Mouse (Mus musculus) monocyte, adult 5-6 weeks (primary cell): ENCODE results near the gene Evi2a. TPM values are rescaled to one million over a fixed set of nuclear protein-coding genes. Genes with fewer than 3 reads are reported as not detected.

Experiments
- ATAC-seq: fragments of 153-309, 156-312 bp; replicated peaks from 2 replicates; pipeline ENCODE4 v1.8.0; 2017; ENCODE audit warnings: mild to moderate bottlenecking; ENCODE audit not compliant: low TSS enrichment, insufficient number of reproducible peaks, severe bottlenecking, poor library complexity, low FRiP score
- total RNA-seq: library from RNA; stranded (forward); fragments of 200-1000, 200-491, 200-594 nt; gene quantifications from 3 replicates; pipeline ENCODE4 v1.2.3, GENCODE M21; 2017

The Evi2a gene
- total RNA-seq, 1 experiment from 2014 or later: 204 TPM

DNA sequence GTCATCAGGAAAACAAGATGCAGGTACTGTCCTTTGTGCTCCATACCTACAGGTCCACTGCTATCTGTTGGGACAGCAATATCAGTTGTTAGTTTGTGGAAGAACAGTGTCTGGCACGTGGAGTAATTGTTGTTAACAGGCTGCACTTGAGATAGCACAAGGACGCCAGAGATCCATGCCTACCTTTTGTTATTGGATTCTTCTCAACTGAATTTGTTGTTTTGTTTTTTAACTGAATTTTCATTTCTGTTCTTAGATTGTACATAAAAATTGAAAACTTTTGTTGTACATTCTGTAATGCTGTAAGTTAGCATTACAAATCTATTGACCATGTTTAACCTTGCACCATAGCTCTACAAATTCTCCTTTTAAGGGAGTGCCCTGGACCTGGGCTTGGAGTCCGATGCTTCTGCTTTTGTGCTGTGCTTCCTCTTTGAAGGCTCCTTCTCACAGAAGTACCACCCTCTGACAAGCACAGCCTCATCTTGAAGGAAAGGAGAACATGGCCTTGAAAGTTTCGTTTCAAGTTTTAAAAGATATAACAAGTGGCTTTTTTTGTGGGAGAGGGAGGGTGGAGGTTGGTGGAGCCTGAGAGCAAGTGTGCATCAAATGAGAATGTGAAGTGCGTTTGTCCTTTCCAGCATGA, 2.5 kb downstream of the Evi2a start:
- ATAC-seq: peak; percentile 87

DNA sequence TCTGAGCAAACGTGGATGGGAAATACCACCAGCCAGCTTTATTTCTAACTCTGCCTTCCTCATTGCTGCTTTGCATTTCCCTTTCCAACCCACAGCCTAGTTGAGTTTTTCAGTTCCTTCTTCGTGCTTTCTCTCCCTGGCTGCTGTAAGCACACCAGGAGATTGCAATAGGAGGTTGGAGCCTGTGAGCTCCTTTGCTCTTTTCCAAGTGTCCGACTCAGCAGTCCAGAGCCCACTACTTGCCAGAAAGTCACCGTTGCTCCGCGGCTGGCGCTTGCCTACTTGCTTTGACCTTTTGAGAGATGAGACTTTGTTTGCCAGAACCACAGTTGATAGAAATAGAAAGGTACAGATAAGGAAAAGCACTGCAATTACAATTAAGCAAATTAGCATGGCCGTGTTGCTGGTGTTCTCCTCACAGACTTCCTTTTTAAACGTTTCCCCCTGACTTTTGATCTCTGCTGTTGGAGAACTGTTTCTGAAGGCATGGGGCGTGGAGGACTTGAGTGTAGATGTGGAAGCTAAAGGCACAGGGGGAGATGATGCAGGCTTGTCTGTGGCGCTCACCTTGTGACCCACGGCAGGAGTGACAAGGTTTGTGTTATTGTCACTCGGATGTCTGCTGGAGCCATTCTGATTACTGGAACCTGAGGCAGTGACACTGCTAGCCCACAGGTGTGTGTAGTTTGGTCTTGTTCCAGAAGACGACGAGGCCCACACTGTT, 3.2 kb downstream of the Evi2a start:
- peak; percentile 25 for ATAC-seq

DNA sequence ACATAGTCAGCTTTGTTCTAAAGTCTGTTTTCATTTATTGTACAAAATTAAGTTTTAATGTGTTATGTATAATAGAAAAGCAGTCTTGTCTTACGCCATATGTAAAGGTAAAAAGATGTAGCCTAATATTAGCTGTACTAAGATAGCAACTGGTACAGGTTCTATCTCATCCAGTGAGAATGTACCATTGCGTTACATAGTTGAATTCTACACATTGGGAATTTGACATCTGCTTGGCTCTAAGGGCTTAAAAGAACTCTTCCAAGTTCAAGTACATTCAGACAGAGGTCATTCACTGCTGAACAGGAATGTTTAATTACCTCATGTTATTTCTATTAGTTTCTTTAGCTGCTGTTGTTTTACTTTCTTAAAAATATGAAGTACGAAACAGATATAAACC, 3.9 kb downstream of the Evi2a start:
- no peak for ATAC-seq

DNA sequence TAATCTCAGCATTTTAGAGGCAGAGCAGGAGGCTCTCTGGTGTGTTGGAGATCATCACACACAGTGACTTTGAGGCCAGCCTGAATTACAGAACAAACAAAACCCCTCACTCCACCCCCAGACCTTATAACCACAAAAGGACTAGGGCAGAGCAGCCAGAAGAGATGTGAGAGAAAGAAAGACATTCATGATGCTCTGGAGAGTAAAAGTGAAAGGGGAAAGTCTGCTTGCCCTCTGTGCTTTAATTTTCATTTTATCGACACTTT, 6.2 kb downstream of the Evi2a start:
- no peak for ATAC-seq

DNA sequence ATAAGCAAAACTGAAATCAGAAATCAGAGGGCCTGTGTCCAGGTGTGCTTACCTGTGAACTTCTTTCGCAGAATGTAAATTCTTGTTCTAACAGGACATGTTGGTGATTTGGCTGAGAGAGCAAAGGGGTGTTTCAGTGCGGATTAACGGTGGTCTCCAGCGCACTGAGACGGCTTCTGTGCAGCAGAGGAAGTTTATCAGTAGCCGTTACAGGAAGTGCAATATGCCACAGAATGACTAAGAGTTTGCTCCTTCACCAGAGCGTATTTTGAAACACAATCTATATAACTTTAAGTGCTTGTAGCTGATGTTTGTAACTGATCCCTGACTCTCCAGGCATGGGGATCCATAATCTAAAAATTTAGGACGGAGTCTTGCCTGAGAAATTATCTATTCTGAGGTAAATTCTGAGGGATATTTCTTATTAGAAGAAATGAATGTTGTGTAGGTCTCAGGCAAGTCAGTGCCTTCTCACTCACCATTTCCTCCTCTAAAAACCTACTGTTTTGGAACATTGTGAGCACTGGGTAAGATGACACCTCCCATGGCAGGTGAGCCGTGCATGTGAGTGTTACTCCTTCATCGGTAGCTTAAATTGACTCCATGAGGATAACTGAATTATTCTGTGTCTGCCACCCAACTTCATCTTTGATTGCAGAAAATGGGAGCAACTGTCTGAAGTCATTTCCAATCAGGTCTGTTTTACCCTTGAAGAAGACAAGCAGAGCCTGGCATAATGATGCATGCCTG, 6.7 kb downstream of the Evi2a start, which contains the start of gene Evi2b:
TSS of gene Evi2b (minus strand) at position 203 of the 750 bp plus-strand sequence.
- 0 out of 2 replicates have a peak, but pooled peaks have one; percentile 25 for ATAC-seq

DNA sequence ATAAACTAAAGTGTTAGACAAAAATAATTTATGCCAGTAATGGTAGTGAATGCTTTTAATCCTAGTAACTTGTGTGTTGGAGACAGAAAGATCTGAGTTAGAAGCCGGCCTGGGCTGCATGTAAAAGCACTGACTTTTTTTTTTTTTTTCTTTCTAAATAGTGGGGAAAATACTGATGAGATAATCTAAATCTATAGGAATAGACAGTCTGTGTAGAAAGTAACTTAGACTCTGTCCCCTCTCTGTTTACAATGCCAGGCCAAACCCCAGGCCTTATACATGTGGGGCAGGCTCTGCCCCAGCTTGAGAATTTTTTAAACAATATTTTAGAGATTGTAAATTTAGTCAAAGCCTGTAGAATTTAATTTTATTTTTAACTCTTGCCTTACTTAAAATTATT, 7.5 kb downstream of the Evi2a start:
- ATAC-seq: no peak

DNA sequence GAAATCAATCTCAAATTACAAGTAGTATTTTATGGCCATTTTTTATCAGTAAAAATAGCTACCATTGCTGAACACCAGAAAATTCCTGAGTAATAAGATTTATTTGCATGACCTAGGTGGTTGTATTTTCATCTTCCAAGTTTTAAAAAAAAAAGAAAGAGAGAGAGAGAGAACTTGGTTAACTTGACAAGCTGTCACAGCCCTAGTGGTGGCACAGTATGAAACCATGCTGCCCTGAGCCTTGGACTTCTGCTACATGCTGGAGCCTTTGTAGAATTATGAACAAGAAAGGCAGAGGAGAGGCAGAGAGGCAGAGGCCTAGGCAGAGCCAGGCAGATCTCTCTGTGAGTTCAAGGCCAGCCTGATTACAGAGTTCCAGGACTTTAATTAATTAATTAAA, 8.5 kb downstream of the Evi2a start:
- ATAC-seq: no peak

DNA sequence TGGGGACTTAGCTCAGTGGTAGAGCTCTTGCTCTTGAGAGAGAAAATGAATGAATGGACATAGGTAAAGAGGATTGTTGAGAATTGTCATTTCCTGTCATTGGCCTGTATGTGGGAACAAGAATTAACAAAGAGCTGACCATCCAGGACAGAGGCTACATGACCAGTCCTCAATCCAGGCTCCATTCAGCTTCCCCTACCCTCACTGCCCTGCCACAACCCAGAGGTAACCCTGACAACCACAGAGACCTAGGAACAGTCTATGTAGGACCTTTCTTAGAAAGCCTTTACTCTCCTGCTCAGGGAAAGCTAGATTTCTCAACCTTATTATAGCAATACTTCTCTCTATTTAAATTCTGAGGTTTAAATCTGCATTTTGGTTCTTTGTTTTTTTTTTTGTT, 9.6 kb downstream of the Evi2a start:
- ATAC-seq: peak; percentile 51

DNA sequence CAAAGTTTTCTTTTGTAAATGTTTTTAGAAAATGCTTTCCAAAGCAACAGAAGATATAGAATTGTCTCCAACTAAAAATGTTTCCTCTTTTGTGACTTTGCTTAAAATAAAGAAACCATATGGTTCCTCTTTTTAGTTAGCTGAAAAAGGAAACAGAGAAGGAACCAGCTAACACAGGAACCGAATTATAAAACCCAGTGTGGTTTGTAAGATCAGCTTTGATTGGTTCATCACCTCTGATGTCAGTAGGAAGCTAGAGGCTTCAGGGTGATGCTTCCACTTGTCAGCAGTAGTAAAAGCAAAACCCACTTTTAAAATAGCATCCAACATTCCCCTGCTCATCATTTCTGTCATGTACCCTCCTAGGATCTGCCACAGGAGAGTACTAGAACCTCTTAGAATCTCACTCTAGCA, 10.5 kb downstream of the Evi2a start:
- peak; percentile 93 for ATAC-seq

DNA sequence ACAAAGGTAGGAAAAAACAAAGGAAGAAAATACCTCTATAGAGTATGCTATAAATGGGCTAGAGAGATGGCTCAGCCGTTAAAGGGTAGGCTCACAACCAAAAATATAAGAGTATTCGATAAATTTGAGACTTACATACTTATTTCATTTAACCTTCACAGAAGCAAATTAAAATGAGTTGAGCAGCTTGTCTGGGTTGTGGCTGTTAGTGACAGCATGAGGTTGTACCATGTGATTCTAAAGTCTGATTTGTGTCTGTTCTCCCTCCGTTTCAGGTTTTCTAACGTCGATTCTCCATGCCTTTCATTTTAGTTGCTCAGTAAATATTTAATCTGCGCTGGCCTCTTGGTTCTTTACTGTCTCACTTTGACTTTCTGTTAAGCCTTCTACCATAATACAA, 11.1 kb downstream of the Evi2a start:
- ATAC-seq: no peak

DNA sequence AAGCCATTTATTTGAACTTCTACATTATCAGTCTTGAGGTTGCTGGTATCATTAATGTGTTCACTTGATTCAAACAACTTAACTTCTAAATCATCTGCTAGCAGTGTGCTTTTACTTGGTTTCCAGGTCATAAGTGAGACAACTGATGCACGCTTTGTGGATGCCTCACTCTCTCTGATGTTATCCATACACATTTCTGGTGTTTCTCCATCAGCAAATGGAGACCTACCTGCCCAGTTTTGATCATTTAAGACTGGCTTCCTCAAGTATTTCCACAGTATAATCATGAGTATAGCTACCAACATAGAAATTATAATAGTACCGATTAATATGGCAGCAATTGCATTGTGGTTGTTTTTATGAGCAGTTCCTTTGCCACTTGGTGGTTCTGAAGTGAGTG, 14.6 kb downstream of the Evi2a start:
- no peak for ATAC-seq

DNA sequence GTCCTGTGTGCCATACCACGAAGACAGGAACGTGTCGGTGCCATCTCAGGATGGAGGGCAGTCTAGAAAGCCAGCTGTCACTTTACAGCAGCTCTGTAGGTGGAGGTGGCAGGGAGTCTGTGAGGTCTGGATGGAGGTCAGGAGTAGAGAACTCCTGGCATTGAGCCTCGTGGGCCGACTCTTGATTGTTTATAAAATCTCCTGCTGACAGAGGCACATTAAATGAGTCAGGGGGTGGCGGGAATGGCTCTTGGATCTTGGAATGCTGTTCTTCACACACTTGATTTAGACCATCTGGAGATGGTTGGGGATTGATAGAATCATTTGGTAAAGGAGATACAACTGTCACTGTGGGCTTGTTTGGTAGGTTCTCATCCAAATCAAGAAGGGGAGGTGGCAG, 15.1 kb downstream of the Evi2a start:
- no peak for ATAC-seq

DNA sequence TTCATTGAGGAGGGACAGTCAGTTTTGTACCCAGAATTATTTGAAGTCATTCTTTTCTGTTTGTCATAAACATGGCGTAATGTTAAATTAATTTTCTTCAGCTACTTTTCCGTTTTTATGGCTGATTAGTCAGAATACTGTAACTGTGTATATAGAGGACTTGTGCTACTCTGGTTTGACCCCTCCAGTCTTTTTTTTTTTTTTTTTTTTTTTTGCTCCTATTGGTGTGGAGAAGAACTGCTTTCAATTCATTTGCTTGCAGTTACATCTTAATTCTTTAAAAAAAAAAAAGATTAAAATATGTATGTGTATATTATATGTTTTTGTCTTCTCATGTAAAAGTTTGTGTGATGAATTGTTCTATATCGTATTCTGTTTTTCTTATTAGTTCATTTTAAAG, 18.4 kb downstream of the Evi2a start:
- ATAC-seq: no peak

DNA sequence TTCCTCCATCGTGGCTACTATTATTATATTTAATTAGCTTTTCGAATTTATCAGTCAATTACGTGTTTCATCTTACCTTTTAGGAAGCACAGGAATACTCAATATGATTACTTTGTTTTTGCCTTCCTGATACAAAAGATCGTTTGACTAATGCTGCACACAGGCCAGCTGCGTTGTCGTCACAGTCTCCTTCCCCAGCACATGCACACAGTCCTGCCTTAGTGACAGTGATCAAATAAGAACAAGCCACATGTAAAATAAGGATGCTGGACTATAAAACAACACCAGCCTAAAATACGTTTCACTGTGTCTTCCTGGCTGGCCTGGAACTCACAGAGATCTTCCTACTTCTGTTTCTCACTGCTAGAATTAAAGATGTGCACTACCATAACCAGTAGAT, 25.9 kb downstream of the Evi2a start:
- ATAC-seq: no peak

DNA sequence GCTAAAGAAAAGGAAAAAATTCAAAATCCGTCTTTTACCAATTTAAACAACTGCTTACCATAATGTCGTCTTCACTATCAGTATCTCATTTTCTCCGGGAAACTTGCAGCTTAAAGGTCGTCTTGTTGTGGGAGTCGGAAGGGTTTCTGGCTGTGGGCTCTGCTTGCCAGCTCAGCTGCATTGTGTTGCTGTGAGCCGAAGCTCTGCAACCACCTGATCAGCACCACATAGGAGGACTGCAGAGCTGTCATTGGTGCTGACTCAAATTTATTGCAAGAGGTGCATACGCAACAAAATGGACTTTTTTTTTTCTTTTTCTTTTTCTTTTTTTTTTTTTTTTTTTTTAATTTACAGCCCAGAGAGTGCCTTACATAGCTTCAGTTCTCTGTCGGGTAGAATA, 26.6 kb downstream of the Evi2a start, which contains the start of gene Omg:
TSS of gene Omg (minus strand) at position 240 of the 400 bp plus-strand sequence.
- no peak for ATAC-seq

DNA sequence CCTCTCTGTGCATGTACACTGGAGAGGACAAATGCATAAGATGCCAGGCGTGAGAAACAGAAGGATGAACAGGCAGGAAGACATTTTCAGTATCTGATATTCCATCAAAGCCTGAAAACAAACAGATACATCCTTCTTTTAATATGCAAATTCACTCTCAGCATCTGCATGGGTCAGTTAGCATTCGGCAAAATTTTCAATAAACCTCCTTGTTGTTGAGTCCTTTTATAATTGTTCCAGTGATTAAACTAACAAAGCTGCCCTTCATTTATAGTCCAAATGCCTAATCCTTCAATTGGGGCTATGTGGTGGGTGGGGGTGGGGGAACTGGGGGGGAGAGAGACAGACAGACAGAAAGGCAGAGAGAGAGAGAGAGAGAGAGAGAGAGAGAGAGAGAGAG, 27.5 kb downstream of the Evi2a start:
- no peak for ATAC-seq

DNA sequence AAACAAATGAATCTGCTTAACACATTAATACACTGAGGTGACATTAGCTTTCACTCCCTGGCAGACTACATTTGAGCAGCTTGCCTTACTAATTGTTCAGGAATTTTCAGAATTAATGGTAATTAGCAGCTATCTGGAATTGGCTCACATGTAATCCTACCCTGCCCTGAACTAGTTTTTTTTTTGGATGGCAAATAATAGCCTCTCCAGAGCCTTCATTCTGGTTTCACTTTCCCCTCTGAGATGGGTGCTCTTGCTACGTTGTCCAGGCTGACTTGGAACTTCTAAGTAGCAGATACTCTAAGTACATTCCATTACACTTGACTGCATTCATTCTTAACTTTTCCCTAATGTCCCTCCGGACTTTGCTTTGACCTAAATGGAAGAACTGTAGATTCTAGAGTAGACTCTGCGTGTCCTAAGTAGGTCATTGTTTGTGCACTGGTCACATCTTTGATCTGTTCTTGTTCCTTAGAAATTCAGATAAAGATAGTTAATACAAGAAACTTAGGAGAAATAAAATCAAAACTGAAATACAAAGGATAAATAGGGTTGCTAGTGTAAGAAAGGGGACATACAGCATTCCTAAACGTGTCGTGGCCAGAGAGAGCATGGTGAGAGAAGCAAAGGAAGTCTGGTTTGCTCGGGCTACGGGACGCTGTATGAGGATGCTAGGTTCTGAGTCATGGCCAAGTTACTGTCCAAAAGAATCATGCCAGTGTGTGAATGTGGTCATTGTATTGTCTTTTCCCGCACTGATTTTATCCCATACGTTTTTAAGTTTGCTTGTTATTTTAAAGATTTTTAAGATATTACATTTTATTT, 35.2 kb downstream of the Evi2a start:
- ATAC-seq: no peak

DNA sequence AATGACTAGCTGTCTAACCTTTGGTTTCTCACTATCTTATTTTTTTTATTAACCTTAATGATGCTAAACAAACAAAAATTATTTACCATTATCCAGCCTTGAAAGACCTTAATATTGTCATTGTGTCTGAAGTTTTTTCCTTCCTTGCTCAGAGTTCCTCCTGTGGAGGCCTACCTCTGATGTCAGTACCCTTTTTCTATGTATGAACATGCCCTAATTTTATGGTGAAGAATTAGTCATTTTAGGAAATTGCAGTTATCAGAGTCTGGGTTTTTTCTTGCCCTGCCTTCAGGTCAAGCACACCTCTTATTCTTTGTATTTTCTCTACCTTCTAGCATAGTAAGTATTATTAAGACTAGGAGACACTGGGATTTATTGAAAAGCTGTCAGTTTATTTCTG, 45.7 kb downstream of the Evi2a start:
- ATAC-seq: no peak

DNA sequence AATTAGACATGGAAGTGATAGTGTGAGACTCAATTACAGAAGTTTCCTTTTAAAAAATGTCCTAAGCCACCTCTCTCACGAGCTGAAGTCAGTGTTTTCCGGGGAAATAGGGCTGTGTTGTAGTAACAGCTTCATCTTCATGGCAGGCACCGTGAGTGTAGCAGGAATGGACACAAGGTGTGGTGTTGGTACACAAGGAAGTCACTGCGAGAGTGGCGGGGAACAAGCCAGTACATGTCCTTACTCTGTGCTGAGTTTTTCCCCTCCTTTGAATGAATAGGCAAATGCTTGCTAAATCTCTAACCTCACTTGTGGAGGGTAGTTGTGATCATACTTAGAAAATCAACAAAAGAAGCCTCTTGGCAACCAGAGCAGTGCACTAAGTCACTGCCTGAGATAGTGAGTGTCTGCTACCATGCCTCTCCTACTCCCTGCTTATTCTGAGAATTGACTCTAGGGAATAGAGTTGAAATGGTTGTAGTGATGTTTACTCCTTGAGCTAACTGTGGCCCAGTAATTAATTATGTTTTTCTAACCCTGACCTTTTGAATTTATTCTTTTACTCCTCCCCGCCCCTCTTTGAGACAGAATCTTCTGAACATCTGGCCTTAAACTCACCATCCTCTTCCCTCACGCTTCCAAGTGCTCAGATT, 46.4 kb downstream of the Evi2a start:
- ATAC-seq: no peak
